Mouse (Mus musculus): Measurements from ENCODE around the gene Ang4.

The Ang4 gene

DNA sequence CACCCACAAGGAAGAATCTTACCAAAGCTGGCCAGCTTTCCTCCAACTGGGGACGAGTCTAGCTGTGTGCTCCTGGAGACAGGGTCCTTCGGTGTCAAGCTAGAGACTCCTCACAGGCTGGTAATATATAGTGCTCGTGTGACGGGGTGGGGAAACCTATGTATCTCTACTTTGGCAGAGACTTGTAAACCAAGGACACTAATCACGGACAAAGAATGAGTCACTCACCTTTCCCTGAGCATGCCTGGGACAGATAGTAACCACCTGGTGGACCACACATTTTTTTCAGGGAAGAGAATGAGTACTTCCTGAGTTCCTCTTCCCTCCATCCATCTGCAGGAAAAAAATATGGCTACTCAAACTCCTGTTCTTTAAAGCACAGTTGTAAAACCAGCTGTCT, at the start of gene Ang4:
TSS of gene Ang4 (minus strand) at position 101 of the 400 bp plus-strand sequence.
- no peak for DNase-seq

DNA sequence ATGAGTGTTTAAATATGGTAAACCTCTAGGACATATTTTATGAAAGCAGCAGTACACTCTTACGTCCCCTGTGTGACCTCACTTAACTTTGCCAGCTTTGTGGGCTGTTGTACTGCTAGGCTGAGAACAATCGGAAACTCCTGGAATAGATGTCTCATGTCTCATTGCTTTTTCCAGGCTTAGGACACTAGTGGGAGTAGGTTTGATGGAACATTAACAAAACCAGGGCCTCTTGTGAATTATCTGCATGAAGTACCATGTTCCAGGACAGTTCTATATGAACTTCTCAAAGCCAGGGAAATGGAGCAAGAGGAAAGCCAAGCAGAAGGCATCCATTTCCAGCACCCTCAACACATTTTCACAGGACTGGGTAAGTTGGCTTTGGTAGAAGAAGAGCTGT, 26.4 kb upstream of the Ang4 start, which contains the start of gene AY358078:
TSS of gene AY358078 (plus strand) at position 301 of the 400 bp plus-strand sequence.
- DNase-seq: no peak

DNA sequence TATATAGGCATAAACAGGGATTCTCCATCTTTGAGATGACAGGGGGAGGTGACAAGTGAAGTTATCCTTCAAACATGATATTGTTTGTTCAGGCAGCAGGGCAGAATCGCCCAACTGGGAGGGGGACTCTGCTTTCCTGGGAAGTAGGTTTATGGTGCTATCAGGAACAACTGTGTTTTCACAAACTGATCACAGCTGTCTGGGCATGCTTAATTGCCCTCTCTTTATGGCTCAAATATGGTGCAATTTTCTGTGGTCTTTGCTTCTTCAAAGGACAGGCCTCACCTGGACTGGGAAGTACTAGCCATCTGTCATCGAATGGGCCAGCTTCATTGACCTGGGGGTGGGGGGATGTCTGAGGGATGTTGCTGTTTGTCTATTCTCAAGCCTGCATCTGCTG, 20.7 kb upstream of the Ang4 start:
- DNase-seq: no peak

DNA sequence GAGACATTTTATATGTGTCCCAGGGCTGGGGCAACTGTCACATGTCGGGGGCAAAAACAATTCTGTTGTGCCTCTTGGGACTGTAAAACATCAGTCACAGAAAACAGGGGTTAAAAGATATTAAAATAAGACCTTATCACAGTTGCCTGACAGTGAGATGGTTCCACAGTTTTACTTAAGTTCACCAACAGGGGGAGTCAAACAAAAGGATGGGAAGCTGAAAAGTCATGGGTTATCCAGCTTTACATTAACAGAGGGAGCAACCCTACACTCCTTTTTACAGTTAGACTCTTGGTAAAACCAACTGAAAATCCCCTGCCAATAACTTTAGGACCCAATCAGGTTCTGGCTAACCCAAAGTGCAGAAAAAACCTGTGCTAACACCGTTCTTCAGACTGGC, 15.8 kb upstream of the Ang4 start:
- DNase-seq: no peak

DNA sequence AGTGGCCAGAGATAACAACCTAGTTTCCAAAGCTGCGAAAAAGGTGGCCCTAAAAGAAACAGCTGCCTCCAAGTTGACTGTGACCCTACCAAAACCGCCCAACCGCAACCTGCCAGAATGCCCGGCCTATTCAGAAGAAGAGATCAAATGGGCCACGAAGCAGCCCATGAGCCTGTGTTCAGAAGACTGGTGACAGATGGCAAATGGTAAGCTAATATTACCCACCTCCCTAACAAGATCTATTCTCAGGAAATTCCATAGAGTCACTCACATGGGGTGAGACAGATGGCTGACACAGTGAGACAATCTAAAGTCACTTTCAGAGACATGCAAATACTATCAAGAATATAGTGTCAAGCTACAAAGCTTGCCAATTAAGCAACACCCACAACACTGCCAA, 13.7 kb upstream of the Ang4 start:
- no peak for DNase-seq

DNA sequence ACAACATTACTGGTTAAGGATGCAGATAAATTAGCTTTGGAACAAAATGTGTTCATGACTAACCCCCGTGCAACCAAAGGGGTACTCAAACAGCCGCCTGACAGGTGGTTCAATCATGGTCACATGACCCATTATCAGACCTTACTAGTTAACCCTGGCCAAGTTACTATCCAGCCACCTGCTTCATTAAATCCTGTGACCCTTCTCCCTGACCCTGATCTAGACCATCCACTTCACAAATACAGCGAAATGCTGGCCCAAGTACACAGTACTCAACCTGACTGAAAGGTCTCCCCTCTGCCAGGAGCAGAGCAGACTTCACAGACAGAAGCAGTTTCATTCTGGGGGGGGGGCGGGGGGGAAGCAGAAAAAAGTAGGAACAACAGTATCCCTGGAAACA, 12.9 kb upstream of the Ang4 start:
- no peak for DNase-seq

DNA sequence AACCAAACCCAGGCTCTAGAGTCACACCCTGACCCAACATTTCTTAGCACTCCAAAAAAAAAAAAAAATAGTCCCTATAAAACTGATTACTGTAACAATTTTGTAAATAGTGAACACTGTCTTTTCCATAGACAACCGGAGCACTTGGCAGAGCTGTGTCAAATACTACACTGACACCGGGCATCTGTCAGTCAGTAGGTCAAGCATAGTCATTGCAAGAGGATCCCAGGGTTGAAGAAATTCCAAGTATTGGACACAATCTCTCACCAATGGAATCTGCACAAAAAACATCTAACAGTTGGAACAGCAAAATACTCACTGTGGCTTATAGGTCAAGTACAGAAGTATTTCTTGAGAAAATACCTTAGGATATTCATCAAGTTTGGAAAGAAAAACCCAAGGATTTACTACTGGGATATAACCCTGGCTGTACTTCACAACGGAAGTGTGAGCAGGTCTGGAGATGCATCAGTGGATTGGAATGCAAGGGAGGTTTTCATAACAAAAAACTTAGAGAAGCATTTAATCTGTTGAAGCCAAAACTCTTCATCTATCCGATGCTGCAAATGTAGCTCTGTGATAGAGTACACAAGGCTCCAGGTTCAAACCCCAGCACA, 5.6 kb upstream of the Ang4 start:
- no peak for DNase-seq

DNA sequence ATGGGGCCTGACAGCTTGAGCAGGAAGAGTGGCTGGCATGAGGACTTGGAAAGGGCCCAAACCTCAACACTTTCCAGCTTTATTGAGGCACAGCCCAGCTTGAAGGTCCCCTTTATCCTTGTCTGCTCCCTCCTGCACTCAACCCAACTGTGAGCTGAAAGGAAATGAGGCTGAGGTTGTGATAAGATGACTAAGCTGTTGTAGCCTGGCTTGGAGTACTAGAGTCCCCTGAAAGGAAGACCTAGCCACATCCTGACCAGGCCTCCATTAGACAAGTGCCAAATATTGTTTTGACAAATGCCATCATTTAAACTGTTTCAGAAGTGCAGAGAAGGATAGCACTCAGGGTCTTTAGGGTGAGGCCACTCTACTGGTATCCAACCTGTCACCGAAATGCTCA, 4.4 kb upstream of the Ang4 start:
- no peak for DNase-seq

DNA sequence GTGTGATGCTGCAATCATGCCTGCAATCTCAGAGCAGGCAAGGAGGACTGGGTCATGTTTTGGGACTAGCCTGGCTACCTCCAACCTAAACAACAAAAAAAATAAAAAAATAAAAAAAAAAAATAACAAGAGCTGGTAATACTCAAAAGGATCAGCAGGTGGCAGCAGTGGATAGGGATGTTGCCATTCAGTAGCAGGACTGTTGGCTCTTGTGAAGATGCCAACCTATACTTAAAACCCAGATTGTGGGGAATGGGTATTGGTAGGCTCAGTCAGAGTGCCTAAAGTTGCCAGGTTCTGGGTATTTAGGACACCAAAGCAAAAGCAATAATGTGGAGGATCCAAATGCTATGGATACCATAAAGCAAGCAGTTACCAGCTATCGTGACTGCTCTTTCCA, 2.0 kb downstream of the Ang4 start:
- DNase-seq: peak; percentile 3

DNA sequence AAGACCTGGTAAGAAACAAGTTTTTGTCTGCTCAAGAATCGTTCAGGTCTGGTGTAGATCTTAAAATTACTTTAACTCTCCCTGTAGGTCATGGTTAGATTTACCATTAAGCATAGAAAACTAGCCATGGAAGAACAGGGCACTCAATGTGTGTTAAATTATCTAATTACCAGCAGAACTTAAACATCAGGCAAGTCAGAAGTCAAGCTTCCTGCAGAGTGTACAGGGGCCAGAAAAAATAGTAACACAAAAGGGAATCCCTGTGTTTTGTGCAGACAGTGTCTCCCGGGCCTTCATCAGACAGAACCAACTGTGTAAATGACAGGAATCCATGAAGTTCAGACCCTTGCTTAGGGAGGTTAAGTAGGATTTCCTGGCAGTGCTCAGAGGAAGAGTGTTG, 17.4 kb downstream of the Ang4 start:
- DNase-seq: no peak

DNA sequence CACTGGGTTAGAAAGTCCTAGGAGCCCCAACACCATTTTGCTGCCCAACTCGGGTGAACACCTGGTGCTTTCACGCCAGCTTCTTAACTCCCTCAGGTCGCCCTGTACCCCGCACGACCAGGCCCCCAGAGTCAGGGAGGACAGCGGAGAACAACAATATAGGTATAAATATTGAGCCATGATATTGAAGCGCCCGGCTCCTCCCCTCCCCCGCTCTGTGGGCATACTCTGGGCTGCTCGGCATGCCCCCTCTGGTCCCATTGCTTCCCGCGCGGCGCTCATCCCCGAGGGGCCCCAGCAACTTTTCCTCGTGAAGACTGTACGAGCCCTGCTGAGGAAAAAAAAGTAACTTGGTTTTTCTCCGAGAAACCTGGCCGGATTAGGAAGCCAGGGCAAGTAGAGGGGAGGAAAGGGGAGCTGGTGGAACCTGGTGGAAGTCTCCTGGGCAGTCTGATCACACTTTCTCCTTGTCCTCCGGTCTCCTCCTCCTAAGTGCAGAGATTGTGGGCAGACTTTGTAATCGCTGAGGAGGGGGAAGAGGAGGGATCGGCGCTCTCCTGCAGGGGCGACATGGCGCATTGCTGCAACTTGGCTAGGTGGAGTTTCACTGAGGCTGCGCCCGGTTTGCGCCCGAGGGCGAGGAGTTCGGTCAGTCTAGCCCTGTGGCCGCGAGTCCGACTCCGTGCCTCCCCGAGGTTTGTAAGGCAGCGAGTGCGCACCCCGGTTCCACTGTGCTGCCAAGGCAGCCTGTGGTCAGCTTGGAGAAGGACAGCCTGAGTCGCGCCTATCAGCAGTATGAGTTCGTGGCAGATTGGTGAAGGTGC, 32.8 kb downstream of the Ang4 start:
- no peak for DNase-seq

DNA sequence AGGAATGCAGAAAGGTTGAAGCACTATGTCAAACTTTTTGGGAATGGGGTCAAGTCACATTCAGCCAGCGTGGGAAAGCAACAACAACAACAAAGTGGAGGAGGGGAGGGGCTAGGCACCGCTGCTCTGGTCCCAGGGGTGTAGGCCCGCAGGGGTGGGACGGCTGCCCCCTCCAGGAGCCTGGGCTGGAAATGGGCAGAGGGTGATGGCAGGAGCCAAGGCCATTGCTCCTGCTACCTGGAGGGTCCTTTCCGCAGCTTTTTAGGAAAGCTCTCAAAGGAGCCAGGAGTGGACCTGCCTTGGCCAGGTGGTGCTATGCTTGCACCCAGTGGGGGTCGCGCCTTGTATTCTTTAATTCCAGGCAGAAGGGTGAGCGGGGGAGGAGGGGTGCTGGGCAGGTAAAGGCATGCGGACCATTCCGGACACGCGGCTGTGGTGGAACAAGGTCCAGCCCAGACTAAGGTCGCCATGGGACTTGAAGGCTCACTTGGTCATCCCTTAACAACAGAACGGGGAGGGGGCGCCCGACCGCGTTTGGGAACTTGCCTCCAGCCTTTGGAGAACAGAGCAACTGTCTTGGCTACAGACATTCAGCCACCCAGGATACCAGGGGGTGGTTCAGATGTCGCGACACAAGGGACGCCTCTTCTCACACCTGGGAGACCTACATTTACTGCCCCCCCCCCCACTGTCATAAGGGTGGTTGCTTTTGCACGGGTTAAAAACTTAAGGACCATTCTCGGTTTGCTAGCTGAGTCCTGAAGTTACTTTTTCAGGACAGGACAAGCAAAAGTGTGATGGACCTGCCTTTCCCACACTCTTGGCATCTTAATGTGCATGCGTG, 34.0 kb downstream of the Ang4 start:
- no peak for DNase-seq

DNA sequence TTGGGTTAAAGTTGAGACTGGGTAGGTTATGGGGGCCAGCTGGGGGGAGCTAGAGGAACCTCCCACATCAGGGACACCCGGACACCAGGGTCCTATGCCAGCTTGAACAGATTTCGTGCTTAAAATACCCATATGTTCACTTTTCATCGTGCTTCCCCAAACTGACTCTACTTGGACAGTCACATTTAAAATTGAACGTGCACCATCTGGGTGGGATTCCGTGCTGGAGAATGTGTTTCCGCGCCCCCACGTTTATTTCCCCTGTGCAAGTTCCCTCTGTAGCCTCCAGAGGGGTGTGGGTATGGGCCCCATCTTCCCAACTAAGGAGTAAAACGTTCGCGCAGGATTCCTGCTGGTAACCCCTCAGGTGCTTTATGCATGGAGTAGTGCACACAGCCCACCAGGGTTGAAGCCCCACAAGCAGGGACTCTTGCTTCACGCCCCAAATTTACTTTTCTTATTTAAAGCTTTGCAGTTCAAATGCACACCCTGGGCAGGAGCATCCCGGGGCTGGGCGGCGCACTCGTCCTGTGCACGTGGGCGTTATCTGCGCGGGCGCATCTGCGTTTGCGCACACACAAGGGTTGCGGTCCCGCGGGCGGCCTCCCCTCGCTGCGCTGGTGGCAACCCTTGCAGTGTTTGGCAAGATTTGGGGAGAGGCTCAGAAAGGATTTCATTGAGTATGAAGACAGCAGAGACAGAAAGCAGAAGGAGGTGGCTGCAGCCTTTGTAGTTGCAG, 34.8 kb downstream of the Ang4 start:
- DNase-seq: no peak

DNA sequence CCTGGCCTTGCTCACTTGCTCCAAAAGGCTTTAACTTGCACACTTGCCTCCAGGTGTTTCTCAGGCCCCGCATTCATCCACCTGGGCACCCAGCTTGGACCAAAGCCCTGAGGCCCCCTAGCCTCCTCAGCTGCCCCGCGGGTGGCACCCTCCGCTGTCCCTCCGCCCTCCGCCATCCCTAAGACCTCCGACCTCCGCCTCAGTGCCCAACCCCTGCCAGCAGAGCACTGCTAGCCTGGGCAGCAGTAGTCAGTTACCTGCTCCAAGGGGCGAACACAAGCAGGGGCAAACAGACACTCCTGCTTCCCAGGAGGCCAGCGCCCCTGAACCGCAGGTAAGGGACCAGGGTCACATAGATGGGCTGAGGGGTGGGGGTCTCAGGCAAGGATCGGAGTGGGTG, 35.4 kb downstream of the Ang4 start:
- no peak for DNase-seq

DNA sequence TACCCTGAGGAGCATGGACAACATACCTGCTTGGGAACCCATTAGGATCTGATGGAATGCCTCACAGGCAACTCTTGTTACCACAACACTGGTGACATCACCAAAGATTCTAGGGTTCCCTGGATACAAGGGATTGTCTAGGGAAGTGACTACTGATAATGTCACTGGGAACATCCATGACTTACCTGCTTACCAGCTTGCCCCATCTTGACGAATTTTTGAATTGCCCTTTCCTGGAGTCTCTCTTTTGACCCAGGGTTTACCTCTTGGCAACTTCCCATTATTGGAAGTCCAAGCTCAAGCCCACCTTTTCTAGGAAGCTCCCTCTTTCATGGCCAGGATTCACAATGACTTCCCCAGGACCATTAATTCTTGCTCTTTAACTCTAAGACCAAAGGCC, 56.3 kb downstream of the Ang4 start, which contains the start of gene Gm5800:
TSS of gene Gm5800 (minus strand) at position 101 of the 400 bp plus-strand sequence.
- no peak for DNase-seq

Data from kidney, adult 18-20 months (tissue).